Mouse (Mus musculus): Measurements from ENCODE around the gene Srsf2.
A peak's percentile ranks its signal among the peaks of the same experiment; 100 is the strongest.
"Not testable (repeated sequence)": the region's sequence is repeated elsewhere in the genome, so short reads cannot be mapped to it uniquely, and the experiment has no call there.

The Srsf2 gene

DNA sequence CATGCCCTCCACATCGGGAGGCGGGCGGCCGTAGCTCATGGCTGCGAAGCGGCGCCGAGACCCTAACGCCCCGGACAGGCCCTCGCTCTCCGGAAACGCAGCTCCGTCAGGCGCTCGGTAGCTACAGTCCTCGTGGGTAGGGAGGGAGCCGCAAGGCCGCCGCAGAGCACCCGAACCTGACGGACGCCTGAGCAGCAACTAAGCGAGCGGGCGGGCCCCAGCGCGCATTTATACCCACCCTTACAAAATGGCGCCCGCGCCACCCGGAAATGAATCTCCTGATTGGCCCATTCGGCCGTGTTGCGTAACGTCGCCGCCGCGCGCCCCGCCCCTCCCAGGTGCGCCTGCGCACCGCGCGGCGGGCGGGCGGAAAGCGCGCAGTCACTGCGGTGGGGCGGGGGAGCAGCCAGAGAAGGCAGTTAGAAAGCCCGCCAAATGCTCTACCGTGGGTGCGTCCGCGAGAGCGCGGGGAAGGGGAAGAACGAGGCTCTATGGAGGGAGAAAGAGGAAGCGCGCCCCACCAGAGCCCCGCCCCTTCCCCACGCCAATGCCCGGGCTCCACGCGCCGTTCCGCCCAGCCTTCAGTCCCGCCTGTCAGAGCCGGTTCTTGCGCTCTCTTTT is at the start of gene Srsf2:
Gene Srsf2 (minus strand): TSS at position 204 of the 621 bp plus-strand sequence.
- DNase-seq (ENCODE audit: low read depth) = peak; percentile 97

DNA sequence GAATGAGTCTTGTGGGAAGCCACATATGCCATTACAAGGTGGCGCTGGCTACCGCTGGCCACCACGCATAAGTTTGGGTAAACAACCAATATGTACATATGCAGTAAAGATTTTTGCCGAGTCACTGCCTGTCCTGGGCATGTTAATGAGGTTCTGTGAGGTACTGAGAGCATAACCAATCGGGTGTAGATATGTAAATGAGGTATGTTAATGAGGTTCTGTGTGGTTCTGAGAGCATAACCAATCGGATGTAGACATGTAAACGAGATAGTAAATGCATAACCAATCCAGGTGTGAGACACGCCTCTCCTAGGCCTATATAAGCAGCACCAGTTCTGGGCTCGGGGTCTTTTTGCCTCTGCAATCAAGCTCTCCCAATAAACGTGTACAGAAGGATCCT is 49.7 kb upstream of the Srsf2 start:
- DNase-seq (ENCODE audit: low read depth) = not testable (repeated sequence)

DNA sequence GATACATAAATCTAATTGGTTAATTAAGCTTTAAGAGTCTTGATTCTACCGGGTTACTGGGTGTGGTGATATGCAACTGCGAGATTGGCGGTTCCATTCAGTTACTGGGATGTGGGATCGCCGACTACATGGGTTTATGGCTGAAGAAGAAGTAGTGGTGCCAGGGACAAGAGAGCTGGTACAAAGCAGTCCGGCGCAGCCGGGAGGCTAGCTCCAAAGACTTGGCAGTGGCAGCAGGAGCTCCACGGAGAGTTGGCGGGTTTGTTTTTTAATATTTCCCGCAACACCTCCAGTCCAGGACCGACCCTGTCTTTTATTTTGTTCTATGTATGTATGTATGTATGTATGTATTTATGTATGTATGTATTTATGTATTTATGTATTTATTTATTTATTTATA is 46.4 kb upstream of the Srsf2 start:
- DNase-seq (ENCODE audit: low read depth) = no peak

DNA sequence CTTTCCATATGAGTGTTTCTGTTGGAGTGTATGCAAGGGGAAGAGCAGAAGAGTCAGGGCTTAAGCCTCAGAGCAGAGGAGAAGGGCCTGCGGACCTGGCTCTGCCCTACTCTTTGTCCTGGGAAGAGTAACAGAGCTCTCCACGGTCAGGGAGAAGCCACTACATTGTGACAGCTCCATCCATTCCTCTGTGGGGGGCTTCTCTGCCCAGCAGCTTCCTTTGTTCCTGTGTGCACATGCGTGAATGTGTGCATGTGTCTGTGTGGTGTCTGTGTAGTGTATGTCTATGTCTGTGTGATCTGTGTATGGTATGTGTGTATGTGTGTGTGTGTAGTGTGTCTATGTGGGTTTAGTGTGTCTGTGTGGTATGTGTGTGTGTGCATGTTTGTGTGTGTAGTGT is 42.5 kb upstream of the Srsf2 start:
- DNase-seq (ENCODE audit: low read depth) = no peak

DNA sequence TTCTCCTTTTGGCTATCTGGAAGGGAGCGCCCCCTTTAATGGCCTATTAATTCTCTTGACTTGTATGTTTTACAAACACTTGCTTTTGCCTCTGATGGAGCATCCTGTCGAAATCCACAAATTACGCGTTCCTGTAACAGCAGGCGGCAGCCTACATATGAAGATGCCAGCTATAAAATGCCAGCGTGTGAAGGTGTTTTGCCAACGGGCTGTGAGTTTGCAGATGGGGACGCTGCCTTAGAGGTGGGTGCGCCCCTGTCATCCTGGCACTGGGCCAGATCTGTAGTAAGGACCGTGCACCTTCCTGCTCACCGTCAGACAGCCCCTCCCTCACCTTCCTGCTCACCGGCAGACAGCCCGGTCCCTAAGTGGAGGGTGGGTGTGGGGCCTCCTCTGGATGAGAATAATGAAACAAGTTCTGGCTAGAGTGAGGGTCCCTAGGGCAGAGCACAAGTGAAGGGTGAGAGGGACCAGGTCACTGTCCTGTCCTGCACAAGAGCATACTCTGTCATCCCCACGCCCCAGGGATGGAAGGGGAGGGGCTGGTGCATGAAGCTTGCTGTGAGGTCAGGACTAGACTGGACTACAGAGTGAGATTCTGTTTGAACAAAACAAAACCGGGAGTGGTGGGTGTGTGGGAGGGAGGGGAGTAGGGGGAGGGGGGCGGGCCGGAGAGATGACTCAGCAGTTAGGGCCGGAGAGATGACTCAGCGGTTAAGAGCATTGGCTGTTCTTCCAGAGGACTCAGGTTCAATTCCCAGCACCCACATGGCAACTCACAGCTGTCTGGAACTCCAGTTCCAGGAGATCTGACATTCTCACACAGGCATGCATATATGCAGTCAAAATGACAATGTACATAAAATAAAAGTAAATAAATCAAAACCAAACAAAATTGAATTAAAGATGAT is 40.9 kb upstream of the Srsf2 start:
- peak; percentile 19 for DNase-seq (ENCODE audit: low read depth)

DNA sequence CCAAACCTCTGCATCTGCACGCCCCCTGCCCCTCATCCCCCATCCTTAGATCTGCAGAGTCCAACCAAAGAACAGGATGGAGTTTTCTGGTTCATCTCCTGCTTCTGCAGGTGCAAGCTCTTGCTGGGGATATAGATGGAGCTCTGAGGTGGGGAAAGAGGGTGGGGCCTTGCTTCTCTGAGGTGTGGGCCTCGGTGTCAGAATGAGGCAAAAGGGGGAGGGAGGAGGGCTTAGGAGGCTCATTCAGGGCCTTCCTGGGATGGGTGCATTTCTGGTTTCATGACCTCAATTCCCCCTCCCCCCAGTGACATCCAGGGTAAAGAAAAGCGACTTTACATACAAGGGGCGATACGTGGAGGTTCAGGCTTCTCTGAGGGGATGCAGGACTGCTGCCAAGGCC is 34.2 kb upstream of the Srsf2 start:
- DNase-seq (ENCODE audit: low read depth) = no peak

DNA sequence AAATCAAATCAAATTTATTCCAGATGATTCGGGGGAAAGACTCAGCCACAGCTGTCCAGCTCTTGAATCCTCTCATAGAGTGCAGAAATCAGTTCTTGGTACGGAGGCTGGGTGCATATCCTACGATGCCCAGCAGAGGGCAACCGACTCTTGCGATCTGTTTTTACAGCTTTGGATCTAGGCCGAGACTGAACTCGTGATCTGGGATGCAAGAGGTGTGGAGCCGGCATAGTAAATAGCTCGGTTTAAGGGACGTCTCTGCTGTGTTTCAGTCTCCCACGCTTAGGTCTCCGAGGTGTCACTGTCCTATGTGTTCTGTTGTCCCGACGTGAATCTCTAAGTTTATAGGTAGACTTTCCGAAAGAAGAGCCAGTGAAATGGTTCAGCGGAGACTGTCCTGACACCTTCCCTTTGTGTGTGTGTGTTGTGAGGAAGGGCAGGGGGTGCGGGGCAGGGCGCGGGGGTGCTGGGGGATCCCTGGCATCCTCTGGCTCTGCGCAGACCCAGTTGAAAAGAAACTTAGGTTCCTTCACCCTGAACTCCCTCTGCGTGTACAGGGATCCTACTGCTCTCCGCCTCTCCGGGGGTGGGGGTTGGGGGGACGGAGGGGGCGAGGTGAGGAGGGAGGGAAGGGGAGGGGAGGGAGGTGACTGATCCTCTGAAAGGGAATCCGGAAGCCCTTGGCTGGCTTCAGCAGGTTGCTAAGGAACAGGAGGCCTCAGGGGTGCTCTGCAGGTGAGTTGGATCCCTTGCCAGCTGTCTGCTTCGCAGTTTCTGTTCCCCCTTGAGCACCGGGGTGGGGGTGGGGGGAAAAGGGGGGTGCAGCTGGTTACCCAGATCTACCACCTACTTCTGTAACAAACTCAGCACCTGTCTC is 32.6 kb upstream of the Srsf2 start:
- DNase-seq (ENCODE audit: low read depth) = peak; percentile 96

DNA sequence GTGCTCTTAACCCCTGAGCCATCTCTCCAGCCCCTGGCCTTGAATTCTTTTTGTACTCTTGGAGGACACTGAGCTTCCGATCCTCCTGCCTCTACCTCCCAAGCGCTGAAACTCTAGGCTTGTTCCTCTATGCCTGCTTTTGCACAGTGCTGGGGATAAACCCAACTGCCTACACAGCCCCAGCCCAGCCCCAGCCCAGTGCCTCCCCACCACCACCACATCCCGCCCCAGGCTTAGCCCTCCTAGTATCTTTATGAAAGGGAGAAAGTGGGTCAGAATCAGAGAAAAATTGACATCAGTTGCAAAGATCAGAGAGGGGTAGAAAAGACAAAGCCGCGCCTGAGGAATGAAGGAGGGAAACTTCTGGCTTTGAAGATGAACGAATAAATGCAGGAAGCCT is 31.2 kb upstream of the Srsf2 start:
- DNase-seq (ENCODE audit: low read depth) = no peak

DNA sequence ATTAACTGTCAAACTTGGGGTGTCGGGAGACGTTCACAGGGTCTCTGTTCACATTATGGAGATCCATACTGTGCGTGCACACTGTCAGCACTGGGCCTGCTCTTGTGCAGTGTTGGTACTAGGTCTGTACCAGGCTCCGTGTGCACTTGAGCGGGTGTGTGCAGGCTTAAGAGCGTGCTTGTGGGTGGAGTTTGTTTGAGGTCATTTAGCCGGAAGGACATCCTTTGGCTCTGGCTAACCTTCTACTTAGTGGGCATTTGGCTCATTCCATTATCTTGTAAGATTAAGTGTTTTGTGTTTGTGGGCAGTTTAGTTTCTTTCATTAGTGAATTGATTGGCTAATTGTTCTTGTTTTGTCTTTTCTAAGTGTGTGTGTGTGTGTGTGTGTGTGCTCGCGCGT is 29.6 kb upstream of the Srsf2 start:
- DNase-seq (ENCODE audit: low read depth) = no peak

DNA sequence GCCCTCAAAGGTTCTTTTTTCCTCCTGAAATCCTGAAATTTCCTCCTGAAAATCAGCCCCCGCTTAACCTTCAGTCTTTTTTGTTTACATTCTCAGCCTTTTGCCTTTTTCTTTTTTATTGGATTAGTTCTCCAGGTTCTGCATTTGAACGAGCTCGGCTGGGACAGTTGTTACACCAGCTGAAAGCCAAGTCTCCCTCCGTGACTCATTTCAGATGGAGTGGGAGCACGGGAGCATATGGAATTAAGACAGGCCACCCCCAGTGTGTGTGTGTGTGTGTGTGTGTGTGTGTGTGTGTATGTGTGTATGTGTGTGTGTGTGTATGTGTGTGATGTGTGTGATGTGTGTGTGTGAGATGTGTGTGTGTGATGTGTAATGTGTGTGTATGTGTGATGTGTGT is 28.5 kb upstream of the Srsf2 start:
- no peak for DNase-seq (ENCODE audit: low read depth)

DNA sequence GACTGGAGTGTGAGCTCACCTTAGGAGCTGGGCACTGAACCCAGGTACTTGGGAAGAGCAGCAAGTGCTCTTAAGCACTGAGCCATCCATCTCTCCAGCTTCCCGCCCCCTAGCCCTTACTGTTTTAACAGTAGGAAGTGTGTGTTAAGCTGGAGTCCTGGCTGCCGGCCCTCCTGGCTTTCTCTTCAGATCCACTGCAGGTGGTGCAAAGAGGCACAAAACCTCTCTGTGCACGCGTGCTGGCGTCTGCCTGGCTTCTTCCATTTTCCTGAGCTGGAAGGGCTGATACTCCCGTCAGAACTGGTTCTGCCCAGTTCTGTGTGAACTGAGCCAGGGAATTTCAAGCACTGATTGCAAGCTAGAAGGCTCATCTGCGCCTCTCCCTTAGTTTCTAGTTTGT is 27.9 kb upstream of the Srsf2 start:
- no peak for DNase-seq (ENCODE audit: low read depth)

DNA sequence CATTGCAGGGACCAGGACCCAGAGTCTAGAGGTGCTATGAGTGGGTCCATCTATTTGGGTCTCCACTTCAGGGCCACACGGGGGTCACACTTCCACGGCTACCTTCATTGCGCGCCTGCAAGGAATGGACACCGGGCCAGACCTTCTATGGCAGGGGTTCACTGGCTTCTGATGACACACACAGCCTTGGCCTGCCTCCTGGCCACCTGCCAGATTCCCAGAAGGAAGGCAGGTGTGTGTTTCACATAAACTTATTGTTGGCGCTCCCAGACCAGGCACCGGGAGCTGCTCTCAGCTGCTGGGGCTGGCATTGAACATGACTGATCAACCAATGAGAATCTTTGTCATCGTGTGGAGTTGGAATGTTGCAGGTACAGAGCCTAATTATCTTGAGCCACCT is 25.6 kb upstream of the Srsf2 start:
- no peak for DNase-seq (ENCODE audit: low read depth)

DNA sequence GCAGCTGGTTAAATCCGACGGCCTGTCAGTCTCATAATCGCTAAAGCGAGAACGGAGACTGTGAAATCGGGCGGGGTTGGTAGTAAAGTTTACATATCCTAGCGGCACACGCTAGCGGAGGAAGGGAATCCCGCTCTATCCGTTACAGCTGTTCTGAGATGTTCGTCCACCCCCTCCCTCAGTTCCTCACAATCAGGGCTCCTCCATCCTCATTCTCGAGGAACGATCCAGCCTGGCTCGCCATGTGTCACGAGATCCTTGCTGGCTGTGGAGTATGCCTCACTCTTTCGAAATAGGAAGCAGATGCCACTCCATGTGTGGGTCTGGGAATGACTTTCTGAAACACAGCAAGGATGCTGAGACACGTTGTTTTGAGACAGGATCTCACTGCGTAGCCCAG is 21.1 kb upstream of the Srsf2 start:
- no peak for DNase-seq (ENCODE audit: low read depth)

DNA sequence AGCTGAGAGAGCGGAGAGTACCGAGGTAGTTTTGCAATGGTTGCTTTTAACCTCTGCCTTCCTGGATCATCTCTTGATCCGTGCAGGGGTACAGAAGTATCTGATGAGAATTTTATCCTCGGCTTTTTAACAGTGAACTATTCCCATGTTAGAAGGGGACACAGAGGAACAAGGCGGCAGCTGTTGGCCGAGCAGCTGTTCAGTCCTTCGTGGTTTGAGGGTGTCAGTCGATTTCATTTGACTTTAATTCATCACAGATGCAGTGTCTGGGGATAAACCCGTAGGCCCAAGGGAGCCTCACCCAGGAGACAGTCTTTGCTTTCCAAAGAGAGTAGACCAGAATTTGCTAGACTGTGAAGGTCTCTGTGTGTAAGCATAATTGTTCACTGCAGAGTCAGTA is 18.6 kb upstream of the Srsf2 start:
- no peak for DNase-seq (ENCODE audit: low read depth)

DNA sequence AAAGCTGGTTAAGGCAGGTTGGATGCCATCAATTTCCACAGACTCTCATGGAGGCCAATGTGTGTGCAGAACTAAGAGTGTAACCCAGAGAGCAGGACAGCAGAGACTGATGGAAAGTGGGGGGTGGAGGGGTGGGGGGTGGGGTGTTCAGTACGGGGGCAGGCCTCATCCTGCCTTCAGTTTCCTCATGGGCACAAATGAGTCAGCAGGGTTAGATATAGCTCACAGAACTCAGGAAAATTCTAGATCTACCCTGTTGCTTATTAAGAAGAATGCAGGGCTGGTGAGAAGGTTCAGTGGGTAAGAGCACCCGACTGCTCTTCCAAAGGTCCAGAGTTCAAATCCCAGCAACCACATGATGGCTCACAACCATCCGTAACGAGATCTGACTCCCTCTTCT is 16.7 kb upstream of the Srsf2 start:
- no peak for DNase-seq (ENCODE audit: low read depth)

DNA sequence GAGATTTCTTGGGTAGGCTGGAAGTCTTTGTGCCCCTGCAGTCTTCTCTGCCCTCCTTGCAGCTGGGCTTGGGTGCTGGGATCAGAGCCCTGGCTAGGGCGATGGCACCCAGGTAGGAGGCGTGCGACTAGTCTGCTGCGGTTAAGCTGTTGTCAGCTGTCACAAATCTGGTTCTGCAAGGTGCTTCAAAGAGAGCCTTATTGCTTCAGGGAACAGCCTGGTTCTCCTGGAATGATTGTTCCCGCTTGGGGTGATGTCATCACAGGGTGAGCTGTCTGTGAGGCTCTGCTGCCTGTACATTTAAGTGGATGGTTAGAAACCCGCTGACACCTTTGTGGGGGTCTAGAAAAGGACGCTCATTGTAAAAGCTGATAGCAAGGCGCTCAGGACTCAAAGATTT is 16.3 kb upstream of the Srsf2 start:
- DNase-seq (ENCODE audit: low read depth) = no peak

DNA sequence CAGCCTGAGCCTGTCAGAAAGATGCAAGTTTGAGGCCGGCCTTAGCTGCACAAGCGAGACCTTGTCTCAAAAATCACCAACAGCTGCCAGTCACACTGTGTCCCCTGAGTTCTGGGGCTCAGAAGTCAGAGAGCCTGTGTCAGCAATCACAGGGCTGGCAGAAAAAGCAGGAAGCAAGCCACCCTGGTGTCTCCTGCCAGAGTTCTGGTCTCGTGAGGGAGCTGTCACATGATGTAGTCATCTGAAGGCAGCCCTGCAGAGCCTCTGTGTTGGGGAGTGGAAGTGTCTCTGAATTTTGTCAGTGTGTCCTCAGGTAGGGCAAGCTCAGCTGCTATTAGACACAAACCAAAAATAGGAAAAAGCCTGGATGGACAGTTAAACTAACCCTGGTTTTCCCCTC is 15.2 kb upstream of the Srsf2 start:
- no peak for DNase-seq (ENCODE audit: low read depth)

DNA sequence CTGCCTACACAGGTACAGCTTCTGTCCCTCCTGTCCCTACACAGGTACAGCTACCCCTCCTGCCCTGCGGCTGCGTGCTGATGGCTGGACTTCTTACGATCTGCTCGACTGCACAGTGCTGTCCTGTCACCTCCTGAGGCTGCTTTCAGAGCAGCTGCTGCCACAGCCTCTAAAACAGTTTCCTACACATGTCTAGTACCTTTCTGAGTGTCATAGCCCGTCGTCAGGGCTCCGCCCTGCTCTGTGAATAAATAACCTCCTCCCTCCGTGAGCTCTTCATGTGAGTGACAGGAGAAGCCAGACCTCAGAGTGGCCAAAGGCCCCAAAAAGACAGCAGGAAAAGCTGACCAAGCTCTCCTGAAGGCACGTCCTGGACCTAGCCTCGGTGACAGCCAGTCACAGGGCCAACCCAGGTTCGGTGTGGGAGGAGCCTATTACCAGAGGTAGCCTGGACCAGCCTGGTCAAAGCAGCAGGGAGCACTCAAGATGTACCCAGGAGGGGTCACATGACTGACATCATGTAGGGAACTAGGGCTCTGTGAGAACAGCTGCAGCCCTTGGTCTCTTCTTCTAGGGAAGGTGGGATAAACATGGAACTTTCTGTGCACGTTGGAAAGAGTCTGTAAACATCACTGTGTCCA is 13.2 kb upstream of the Srsf2 start:
- no peak for DNase-seq (ENCODE audit: low read depth)

DNA sequence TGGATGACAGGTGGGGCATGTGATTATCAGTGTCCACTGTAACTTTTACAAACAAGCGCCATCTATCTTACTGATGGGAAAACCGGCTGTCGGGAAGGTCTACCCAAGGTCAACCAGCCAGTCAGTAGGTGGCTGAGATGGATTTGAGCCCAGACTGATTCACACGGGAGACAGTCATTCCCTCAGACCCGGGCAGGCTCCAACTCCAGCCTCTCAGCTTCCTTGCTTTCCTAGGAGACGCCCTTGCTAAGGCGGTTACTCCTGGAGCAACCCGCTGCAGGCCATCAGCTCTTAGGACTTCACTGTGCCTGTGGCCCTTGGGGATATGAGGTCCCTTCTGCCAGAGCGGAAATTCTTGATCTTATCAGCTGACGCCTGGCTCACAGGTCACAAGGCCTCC is 11.6 kb upstream of the Srsf2 start:
- DNase-seq (ENCODE audit: low read depth) = no peak

DNA sequence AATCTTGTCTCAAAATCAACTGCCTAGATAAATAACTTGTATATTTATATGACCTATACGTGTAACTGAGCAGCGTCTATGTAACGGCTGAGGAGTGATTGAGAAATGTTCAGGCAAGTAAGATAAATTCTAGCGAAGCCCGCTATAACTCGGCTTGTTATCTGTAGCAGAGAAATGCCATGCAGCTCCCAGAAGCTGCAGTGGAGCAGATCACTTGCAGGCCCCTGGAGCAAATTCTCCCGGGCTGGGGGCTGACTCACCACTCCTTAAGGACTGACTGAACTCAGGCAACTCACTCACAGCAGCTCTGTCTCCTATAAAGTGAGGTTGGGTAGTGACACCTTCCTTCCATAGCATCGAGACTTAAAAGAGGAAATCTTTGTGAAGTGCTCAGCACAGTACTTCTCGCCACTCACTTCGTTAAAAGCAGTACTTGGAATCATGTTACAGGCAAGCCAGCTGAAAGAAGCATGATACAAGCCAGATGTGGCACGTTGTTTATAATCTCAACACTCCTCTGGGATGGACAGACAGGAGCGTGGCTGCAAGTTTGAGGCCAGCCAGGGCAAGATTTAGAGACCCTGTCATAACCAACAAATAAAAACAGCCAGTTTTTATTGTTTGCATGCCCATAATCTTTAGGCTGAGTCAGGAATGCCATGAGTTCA is 4.4 kb upstream of the Srsf2 start:
- peak; percentile 38 for DNase-seq (ENCODE audit: low read depth)

DNA sequence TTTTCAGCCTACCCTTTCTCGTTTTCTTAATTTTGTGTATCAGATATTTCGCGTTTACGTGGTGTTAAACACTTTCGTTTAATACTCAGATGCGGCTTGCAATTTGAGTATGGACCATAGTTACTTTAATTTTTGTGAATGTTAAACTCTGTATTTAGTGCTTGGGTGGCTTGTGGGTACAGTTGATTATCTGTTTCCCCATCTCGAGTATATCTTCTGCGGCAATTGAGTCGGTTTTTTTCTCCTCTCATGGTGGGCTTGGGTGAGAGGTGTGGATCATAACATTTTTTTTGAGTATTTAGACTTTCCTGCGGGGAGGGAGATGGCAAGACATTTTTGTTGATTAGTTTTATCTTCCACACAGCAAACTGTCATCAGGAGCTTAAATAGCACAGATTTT is 1.4 kb upstream of the Srsf2 start:
- DNase-seq (ENCODE audit: low read depth) = no peak

DNA sequence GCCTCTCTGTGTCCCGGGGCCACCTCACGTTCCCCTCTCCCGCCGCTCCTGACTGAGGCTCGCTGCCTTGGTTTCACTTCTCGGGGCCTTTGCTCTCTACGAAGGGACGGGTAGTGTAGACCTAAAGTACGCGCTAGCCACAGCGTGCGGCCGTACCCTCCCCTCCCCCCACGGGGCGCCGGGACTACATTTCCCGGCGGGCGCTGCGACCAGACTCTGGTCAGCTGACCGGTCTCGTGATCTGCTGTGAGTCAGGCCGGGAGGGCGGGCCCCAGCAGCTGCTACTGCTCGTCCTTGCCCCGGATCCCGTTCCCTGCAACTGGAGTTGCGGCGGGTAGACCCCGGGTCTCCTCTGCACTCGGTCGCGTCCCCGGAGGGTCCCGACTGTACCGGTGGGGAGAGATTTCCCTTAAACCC is 626 bp upstream of the Srsf2 start:
- DNase-seq (ENCODE audit: low read depth) = peak; percentile 96

Measured in NIH3T3 (cell line).